Mouse (Mus musculus) lung, adult 2 months (tissue): Measurements from ENCODE around the gene Glyat.

Experiments used
- CTCF ChIP-seq: fragments of 200-500 bp; IDR thresholded peaks from 2 replicates; pipeline ENCODE4 v1.5.1; 2011; ENCODE audit warnings: mild to moderate bottlenecking, low read length, control low read depth; ENCODE audit not compliant: insufficient read depth
- POLR2A ChIP-seq: fragments of 200-500 bp; IDR thresholded peaks from 2 replicates; pipeline ENCODE4 v1.6.1; 2011; ENCODE audit warnings: low read depth, mild to moderate bottlenecking, control low read depth, low read length, borderline replicate concordance; ENCODE audit errors: extremely low read depth

GRCm38 (mm10) chr19:12684638-12685037 lies 51.5 kb downstream of the Glyat start:
- TF ChIP-seq CTCF = no peak
- TF ChIP-seq POLR2A = no peak
